Mouse (Mus musculus): ENCODE measurements around the gene Ptpn1.

The Ptpn1 gene

GRCm38 (mm10) chr2:167920960-167921495 lies 10.8 kb upstream of the Ptpn1 start:
- DNase-seq (ENCODE audit: low read depth, low spot score): no peak

DNA sequence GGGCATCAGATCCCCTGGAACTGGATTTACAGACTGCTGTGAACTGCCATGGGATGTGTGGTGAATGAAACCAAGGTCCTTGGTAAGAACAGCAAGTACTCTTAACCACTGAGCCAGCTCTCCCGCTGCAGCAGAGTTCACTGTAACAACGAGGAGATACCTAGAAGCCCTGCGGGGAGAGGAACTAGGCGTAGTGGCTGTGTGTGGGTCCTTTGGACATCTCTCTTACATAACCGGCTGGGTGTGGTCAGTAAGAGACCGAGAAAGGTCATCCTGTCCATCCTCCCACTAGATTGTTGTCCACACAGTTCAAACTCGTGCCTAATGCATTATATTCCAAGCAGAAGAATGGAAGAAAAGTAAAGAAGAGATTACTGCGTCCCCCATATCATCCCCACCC lies 10.0 kb upstream of the Ptpn1 start:
- DNase-seq (ENCODE audit: low read depth, low spot score): no peak

DNA sequence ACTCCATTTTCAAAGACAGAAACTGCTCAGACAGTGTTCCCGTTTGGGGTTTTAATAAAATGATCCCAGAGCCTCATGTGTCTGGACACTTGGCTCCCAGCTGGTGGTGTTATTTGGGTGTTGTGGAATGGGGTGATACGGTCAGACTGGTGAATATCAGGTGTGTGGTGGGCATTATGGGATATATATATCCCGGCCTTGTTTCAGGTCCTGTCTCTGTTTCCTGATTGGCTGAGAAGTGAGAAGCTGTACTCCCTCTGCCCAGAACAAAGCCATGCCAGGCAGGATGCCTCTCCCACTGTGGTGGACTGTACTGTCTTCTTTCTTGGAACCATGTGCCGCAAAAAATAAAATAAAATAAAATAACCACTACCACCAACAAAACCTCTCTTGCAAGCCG lies 7.8 kb upstream of the Ptpn1 start:
- DNase-seq (ENCODE audit: low read depth, low spot score): no peak

- DNase-seq (ENCODE audit: low read depth, low spot score): peak; percentile 50
Measured at GRCm38 (mm10) chr2:167924803-167925604, 6.9 kb upstream of the Ptpn1 start.

DNA sequence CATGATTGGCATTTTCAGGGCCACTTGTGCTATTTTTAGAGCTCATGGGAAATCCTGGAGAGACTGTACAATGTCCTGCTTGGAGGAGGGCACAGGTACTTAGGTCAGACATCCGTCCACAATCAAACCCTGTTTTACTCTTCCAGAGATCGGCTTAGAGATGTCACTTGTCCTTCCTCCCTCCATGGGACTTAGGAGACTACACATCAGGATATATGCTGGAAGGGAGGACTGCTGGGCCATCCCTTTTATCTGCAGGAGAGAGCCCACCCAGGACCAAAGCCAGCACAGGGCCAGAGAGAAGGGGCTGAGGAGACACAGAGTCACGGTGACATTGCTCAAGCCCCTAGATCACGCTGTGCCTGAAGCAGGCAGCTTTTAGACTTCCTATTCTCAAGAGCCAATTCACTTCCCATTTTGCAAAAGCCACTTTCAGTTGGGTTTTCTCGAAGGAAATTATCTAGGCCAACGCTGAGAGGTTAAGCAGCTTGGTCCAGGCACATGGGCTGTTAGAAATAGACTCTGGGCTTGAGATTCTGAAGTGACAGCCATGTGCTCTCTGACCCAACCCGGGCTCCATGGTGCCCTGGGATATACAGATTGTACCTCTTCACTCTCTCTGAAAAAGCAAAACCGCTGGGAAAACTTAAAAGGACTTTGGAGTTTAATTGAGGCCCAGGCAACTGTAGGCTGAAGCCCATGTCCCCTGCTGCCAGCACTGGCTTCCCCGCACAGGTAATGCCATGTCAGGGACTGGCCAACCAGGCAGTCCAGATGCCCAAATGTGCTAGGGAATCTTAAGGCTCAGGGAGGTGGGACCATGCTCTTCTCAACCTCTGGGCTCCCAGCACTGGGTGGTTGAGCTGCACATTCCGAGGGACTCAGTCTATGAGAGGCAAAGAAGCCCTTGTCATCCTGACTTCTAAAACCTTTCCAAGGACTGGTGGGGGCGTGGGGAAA lies 5.7 kb upstream of the Ptpn1 start:
- no peak for DNase-seq (ENCODE audit: low read depth, low spot score)

- DNase-seq (ENCODE audit: low read depth, low spot score): no peak
Measured at GRCm38 (mm10) chr2:167928002-167928526, 3.8 kb upstream of the Ptpn1 start.

GRCm38 (mm10) chr2:167928972-167929371 lies 2.9 kb upstream of the Ptpn1 start:
- DNase-seq (ENCODE audit: low read depth, low spot score): no peak

GRCm38 (mm10) chr2:167930975-167931374 lies 882 bp upstream of the Ptpn1 start:
- DNase-seq (ENCODE audit: low read depth, low spot score): no peak

DNA sequence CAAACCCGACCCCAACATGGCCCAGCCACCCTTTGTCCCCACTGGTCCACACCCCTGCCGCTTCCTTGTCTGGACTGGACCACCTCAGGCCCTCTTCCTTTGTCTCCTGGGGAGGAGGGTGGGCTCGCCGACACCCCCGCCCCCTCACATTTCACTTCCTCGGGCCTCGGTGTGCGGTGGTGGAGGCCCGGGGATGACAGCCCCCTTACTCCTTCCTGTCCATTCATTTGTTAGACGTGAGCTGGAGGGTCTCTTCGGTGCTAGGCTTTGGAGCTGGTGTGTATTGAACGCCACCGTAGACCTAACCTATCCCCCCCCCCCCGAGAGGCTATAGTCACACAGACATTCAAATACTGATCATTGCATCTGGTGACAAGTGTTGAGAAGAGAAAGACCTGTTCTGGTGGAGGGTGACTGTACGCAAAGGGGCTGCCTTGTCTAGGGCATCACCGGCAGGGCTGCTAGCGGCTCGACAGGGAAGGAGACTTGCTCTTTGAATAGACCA lies 922 bp downstream of the Ptpn1 start:
- DNase-seq (ENCODE audit: low read depth, low spot score): no peak

GRCm38 (mm10) chr2:167933397-167933796 lies 1.5 kb downstream of the Ptpn1 start:
- DNase-seq (ENCODE audit: low read depth, low spot score): no peak

GRCm38 (mm10) chr2:167935956-167936355 lies 4.1 kb downstream of the Ptpn1 start:
- DNase-seq (ENCODE audit: low read depth, low spot score): no peak

GRCm38 (mm10) chr2:167938786-167939185 lies 6.9 kb downstream of the Ptpn1 start:
- no peak for DNase-seq (ENCODE audit: low read depth, low spot score)

DNA sequence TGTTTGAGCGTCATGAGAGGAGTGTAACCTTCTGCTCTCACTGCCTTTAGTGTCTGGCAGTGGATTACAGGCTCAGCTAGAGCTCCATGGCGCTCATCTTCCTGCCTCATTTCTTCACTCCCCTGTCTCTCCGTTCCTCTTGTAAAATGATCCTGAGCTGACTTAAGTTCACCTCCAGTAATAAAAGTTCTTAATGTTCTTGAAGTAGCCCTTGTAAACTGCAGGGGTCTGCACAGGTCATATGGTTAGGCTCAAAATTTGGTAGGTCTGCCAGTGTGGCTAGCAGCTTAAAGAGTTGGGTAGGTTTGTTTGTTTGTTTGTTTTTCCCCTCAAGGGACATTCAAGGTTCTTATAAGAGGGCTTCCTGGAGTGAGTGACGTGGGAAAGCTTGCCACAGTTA lies 7.3 kb downstream of the Ptpn1 start:
- no peak for DNase-seq (ENCODE audit: low read depth, low spot score)

- peak; percentile 11 for DNase-seq (ENCODE audit: low read depth, low spot score)
Measured at GRCm38 (mm10) chr2:167939632-167940399, 8.0 kb downstream of the Ptpn1 start.

- DNase-seq (ENCODE audit: low read depth, low spot score): no peak
Measured at GRCm38 (mm10) chr2:167940636-167941035, 8.8 kb downstream of the Ptpn1 start.

DNA sequence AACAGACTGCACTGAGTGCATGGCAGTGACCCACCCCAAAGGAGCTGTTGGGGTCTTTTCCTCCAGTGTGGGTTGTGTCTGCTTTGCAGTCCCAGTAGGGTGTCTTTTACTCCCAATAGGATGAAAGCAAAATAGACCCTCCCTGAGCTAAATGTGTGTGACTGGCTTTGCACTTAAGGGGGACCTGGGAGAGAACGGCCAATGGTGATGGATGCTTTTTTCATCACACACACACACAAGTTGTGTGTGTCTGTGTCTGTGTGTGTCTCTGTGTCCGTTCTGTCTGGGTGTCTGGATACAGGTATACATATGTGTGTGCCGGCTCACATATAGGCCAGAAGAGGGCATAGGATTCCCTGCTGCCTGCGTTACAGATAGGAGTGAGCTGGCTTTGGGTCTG lies 9.5 kb downstream of the Ptpn1 start:
- no peak for DNase-seq (ENCODE audit: low read depth, low spot score)

DNA sequence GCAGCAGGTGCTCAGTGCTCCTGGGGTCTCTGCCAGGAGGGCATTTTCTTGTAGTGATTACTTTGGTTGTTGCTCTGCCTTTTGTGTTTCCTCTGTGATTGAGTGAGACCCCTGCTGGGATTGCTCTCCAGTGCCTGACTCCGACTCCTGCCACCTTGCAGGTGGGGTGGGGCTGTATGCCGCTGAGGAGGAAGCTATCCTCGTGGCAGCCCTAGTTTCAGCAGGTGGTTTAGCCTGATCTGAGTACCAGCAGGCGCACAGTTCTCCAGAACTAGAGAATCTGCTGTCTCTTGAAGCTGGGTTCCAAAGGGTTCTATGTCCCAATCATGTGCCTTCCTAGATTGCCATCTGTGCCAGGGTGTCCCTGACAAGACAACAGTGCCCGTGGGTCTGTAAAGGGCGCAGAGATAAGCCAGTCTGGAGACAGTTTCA lies 9.9 kb downstream of the Ptpn1 start:
- peak; percentile 38 for DNase-seq (ENCODE audit: low read depth, low spot score)

- DNase-seq (ENCODE audit: low read depth, low spot score): peak; percentile 17
Measured at GRCm38 (mm10) chr2:167942199-167942925, 10.5 kb downstream of the Ptpn1 start.

DNA sequence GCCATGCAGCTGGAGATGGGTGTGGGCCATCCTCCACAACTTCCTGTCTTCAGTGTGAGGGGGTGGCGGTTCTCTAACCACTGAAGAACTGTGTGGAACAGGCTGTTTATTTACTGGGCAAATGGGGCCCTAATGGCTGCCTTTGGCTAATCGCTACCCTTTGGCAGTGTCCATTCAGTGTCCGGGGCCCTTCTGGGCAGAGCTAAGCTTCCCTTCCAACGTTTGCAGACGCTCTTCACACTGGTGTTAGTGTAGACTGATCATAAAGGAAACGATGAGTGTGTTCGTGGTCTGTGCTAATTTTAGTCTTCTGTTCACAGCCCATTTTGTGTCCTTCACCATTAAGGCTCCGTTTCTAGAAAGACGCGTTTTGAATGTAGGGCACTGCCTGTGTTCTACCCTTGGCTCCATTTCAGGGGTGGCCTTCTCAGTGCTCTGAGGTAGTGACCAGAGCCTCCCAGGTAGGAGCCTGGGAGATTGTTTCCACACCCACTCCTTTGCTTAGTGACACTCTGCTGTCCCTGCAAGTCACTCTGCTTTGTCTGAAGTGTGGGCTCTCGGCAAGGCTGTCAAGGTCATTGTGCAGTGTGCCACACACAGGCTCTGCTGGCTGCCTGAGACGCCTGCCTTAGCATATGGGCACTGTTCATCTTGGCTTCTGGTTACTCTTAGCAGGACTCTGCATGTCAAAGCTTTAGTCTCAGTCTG lies 11.2 kb downstream of the Ptpn1 start:
- no peak for DNase-seq (ENCODE audit: low read depth, low spot score)

GRCm38 (mm10) chr2:167944193-167944592 lies 12.3 kb downstream of the Ptpn1 start:
- DNase-seq (ENCODE audit: low read depth, low spot score): peak; percentile 37
